Mouse (Mus musculus) megakaryocyte, embryonic 14.5 days (primary cell): ENCODE measurements around the gene Stat5b.

Source experiments
- FLI1 ChIP-seq: IDR thresholded peaks from 2 replicates; pipeline ENCODE4 v1.6.1; 2012; ENCODE audit warnings: low read length, inconsistent platforms, mixed read lengths
- GATA1 ChIP-seq: IDR thresholded peaks from 3 replicates; pipeline ENCODE4 v1.6.1; 2012; ENCODE audit warnings: mixed read lengths, low read length, inconsistent platforms, borderline replicate concordance

- TF ChIP-seq GATA1: no peak
- TF ChIP-seq FLI1: no peak
These were observed 66.2 kb downstream of the Stat5b start for GRCm38 (mm10) chr11:100784286-100784685.
